Mouse (Mus musculus) central nervous system, embryonic 11.5 days (tissue): ENCODE data around the gene Slc5a12. TPM values are rescaled to one million over a fixed set of nuclear protein-coding genes. Genes with fewer than 3 reads are reported as not detected.

Source experiments
- polyA plus RNA-seq: library from polyadenylated mRNA; depleted of rRNA; stranded (reverse); fragments of >200 nt; gene quantifications from 2 replicates; pipeline ENCODE4 v1.2.3, GENCODE M21; 2012; rRNA removed

The Slc5a12 gene
- 0.02 TPM in 1 of 2 replicates, not detected in the other for polyA plus RNA-seq

DNA sequence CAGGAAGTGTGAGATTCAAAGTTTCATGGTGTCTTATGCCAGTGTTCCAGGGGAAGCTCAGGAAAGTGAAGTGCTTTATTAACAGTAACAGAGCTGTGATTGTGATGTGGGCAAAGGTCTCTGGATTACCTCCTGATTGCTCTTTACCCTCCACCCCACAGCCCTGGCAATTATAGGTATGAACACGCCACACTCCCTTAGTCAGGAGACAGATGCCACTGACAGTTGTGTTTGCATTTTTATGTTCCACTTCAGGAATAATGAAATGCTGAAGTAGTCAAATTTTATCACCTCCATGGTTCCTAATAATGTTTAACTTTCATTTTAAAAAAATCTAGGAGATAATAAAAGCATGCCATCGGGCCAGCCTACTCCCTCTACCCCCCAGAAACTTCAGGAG lies at the start of gene Slc5a12:
Slc5a12 (plus strand) TSS at position 367 of the 400 bp plus-strand sequence.

Other genes with a start within 250 kb of the Slc5a12 start
- gene Fibin, start 234.1 kb upstream of the Slc5a12 start, polyA plus RNA-seq = 2.6 and 26.6 TPM in 2 replicates
- 0.02 and 0.06 TPM in 2 replicates for gene Muc15, start 124.0 kb downstream of the Slc5a12 start, polyA plus RNA-seq